Mouse (Mus musculus) embryonic facial prominence, embryonic 14.5 days (tissue): Measurements from ENCODE around the gene Prtn3. TPM values are rescaled to one million over a fixed set of nuclear protein-coding genes. Genes with fewer than 3 reads are reported as not detected.

Source experiments
- ATAC-seq: fragments of 200-750 bp; cut with Nextera tagmentation; 2 replicates; pipeline ENCODE4 v1.8.0; 2017; ENCODE audit warnings: low read depth, moderate number of reproducible peaks, moderate TSS enrichment
- DNase-seq: peaks from one replicate; pipeline ENCODE4 v3.0.0-alpha.2; 2015; ENCODE audit warnings: low spot score
- H3K27ac ChIP-seq: fragments of 300-500 bp; sonication (generic); replicated peaks from 2 replicates; pipeline ENCODE4 v1.5.1; 2014; ENCODE audit warnings: low read depth, mild to moderate bottlenecking, low read length, moderate library complexity
- H3K27me3 ChIP-seq: fragments of 300-500 bp; sonication (generic); replicated peaks from 2 replicates; pipeline ENCODE4 v1.6.1; 2014; ENCODE audit warnings: low read length; ENCODE audit not compliant: control insufficient read depth, insufficient read depth
- H3K36me3 ChIP-seq: fragments of 300-500 bp; sonication (generic); 2 replicates; pipeline ENCODE4 v1.6.1; 2014; ENCODE audit warnings: low read length, mixed read lengths; ENCODE audit not compliant: control insufficient read depth, insufficient read depth
- H3K4me1 ChIP-seq: fragments of 300-500 bp; sonication (generic); 2 replicates; pipeline ENCODE4 v1.6.1; 2014; ENCODE audit warnings: antibody characterized with exemption, low read length; ENCODE audit not compliant: control insufficient read depth, insufficient read depth
- H3K4me2 ChIP-seq: fragments of 300-500 bp; sonication (generic); 2 replicates; pipeline ENCODE4 v1.6.1; 2014; ENCODE audit warnings: low read depth, mild to moderate bottlenecking, low read length, moderate library complexity, mixed read lengths
- H3K4me3 ChIP-seq: fragments of 300-500 bp; sonication (generic); 2 replicates; pipeline ENCODE4 v1.5.1; 2014; ENCODE audit warnings: low read depth, mild to moderate bottlenecking, low read length
- H3K9ac ChIP-seq: fragments of 300-500 bp; sonication (generic); 2 replicates; pipeline ENCODE4 v1.6.1; 2014; ENCODE audit warnings: low read depth, mild to moderate bottlenecking, low read length, moderate library complexity, mixed read lengths
- H3K9me3 ChIP-seq: fragments of 300-500 bp; sonication (generic); 2 replicates; pipeline ENCODE4 v1.6.1; 2016; ENCODE audit warnings: low read length; ENCODE audit not compliant: control insufficient read depth
- WGBS: fragments of 180-500 bp; shearing (Covaris S2); extraction: QIAGEN DNeasy Blood & Tissue Kit; methylation state at CpG from one replicate; pipeline ENCODE4 v1.1.7; 2014; 5-methylcytosine and 5-hydroxymethylcytosine counted together
- polyA plus RNA-seq: library from polyadenylated mRNA; unstranded; fragments of >200 nt; fragmentation: Nextera tagmentation; extraction: Ambion mirVana; gene quantifications from 2 replicates; pipeline ENCODE4 v1.2.1, GENCODE M21; 2014

The Prtn3 gene
- polyA plus RNA-seq, 1 experiment from 2014 or later = 4.1 TPM

DNA sequence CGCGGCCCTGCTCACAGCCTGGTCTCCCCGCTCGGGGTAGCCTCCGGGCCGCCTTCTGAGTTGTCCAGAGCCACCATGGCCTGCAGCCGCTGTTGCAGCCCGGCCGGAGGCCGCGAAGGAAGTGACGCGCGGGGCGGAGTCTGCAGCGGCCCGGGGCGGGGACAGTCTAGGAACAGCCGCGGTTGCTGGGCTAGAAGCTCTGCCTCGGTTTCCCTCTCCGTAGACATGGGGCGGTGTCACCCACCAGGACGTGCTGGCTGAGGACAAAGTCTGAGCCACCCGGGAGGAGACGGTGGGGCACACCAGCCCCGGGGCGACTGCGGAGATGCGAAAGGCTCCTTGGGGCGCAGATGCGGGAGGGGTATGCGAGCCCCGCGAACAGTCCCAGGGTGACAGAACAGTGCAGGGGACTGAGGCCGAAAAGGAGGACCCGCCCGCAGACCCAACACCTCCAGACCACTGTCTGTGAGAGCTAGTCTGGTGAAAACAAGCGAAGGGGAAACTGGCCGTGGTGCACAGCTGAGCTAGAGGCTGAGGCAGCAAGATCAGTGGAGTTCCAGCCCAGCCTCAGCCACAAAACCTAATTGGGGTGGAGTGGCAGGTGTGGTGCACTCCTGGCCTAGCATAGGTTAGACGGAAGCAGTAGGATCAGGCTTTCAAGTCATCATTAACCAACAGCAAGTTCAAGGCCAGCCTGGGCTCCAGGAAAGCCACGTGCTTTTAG, 42.7 kb downstream of the Prtn3 start, which contains the start of gene Kiss1r:
Kiss1r (plus strand) TSS at position 164 of the 724 bp plus-strand sequence.
- 3% methylated on average over 23 of the region's 42 CpGs for WGBS
- ATAC-seq (peak; percentile 89), DNase-seq (peak; percentile 85)
- H3K27me3 ChIP-seq = peaks cover 47% of the 10 kb centered on the region
- peaks cover 7% of the 10 kb centered on the region for H3K36me3 ChIP-seq
- H3K4me2 ChIP-seq = peak within 1 kb of the TSS; percentile 97
- peaks cover 21% of the 10 kb centered on the region for H3K4me1 ChIP-seq
- peak within 1 kb of the TSS; percentile 97 for H3K9ac ChIP-seq
- no peaks in the 10 kb centered on the region for H3K9me3 ChIP-seq
- peak within 1 kb of the TSS; percentile 82 for H3K4me3 ChIP-seq
- H3K27ac ChIP-seq = peak within 1 kb of the TSS; percentile 85

DNA sequence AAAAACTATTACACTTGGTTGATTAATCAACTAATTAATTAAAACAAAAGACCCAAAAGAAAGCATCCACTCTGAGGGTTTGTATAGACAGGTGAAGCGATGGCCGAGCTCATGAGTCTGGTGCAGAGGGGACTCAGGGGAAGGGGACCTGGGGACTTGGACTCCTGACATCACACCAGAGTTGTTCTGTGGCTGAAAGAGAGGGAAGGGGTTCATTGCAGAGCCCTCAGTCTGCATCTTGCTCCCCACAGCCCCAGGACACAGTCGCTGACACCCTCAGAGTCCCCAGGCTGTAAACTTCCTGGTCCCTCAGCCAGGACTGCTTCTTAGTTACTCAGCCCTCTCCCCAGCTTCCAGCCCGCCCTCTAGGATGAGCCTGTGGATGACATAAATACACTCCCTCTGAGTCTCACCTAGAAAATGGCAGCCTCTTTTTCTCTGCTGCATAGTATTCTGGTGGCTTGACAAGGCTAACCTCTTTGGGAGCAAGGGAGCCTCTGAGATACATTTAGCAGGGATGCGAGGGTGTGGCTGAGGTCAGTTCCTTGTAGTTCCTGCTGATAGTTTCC, 43.3 kb downstream of the Prtn3 start:
- DNase-seq = no peak
- Histone ChIP-seq H3K9me3 (no peaks in the 10 kb centered on the region), H3K4me3 (peak overlapping the region; percentile 82), H3K9ac (peak overlapping the region; percentile 97), H3K36me3 (peaks cover under 1% of the 10 kb centered on the region; the same call in 1 of the 2 replicates), H3K4me2 (peak overlapping the region; percentile 97), H3K27ac (no peak overlapping the region), H3K4me1 (peaks cover 21% of the 10 kb centered on the region), H3K27me3 (peaks cover 53% of the 10 kb centered on the region)
- ATAC-seq = no peak
- 68% methylated on average over 5 of the region's 5 CpGs for whole genome bisulfite sequencing

DNA sequence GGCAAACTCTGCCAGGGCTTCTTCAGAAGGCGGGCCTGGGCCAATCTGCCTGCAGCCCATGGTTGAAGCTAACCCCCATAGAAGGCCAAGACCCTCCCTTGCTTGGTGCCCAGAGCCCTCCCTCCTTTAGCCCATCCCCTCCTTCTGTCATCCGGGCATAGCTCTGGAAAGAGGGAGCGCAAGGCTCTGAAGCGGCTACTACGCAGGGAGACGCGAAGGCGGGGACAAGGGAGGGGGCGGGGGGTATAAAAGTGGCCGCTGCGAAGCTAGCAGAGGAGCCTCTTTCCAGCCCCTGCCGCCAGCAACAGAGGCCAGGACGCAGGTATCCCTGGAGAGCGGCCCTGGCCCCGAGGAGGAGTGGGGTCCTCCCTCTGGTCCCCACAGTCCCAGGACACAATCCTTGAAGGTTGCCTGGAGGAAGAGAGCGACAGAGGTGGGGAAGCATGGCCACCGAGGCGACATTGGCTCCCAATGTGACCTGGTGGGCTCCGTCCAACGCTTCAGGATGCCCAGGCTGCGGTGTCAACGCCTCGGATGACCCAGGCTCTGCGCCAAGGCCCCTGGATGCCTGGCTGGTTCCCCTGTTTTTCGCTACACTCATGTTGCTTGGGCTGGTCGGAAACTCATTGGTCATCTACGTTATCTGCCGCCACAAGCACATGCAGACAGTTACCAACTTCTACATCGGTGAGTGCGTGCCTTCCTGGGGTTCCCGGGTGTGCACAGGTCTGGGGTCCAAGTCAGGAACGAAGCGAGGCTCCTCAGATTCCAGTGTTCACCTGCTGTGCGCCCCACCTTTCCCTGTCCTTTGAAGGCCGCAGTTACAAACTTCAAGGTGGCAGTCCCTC, 44.2 kb downstream of the Prtn3 start:
- H3K27me3 ChIP-seq = peaks cover 60% of the 10 kb centered on the region
- 6% methylated on average over 32 of the region's 35 CpGs for WGBS
- peaks cover 21% of the 10 kb centered on the region for H3K4me1 ChIP-seq
- no peaks in the 10 kb centered on the region for H3K36me3 ChIP-seq
- H3K27ac ChIP-seq = no peak overlapping the region
- H3K4me3 ChIP-seq = peak overlapping the region; percentile 18
- H3K4me2 ChIP-seq = peak overlapping the region; percentile 40
- H3K9me3 ChIP-seq = no peaks in the 10 kb centered on the region
- DNase-seq = no peak
- ATAC-seq = no peak
- H3K9ac ChIP-seq = peak overlapping the region; percentile 45; the same call in 1 of the 2 replicates

DNA sequence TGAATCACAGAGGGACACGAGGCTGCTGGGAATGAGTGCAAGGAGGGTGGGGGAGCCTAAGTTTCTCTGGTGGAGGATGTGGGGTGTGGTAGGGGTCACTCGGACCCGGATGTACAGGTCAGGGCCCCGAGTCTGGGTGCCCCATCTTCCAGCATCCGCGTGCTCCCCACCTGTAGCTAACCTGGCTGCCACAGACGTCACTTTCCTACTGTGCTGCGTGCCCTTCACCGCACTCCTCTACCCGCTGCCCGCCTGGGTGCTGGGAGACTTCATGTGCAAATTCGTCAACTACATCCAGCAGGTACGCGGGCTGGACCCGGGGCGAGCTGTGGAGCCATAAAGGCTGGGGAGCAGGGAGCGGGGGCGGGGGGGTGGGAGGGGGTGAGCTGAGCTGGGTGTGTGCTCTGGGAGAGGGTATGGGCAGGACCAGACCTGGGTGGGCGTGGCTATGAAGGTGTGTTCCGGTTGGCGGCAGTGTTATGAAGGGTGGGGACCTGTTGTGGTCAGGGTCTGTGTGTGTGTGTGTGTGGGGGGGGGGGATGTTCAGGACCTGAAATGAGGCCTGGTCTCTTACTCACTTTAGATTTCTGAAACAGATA, 45.1 kb downstream of the Prtn3 start:
- WGBS = 7% methylated on average over 18 of the region's 21 CpGs
- Histone ChIP-seq H3K9me3 (no peaks in the 10 kb centered on the region), H3K9ac (peak overlapping the region; percentile 37; the same call in 1 of the 2 replicates), H3K27ac (no peak overlapping the region), H3K27me3 (peaks cover 60% of the 10 kb centered on the region), H3K4me3 (peak overlapping the region; percentile 17; the same call in 1 of the 2 replicates), H3K4me1 (peaks cover 21% of the 10 kb centered on the region), H3K4me2 (peak overlapping the region; percentile 34), H3K36me3 (no peaks in the 10 kb centered on the region)
- ATAC-seq = no peak
- no peak for DNase-seq

DNA sequence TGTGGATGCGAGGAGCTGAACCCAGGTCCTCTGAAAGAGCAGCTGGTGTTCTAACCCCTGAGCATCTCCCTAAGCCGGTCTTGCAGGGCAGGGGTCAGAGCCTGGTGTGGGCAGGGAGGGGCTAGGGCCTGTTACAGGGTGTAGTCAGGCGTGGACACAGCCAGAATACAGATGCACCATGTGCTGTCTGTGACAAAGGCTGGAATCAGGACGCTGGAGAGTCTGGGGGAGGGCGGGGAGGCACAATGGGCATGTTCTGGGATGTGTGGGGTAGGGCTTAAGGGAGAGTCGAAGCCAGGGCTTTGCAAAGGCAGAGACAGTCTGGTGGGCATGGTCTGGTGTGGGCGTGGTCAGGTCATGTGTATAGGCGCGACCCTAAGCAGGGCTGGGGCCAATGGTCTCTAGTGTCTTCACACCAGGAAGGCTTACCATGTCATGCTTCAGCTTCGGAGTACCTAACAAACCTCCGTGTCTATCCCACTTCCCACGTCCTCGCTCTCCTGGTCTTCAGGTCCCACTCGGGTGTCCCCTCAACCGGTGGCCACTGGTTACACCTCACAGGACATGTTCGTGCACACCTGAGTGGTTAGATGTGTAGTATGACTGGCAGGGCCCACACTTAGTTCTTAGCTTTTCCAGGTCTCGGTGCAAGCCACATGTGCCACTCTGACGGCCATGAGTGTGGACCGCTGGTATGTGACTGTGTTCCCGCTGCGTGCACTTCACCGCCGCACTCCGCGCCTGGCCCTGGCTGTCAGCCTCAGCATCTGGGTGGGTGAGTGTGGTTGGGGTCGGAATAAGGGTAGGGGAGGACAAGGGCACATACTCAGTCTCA, 46.0 kb downstream of the Prtn3 start:
- 22% methylated on average over 25 of the region's 26 CpGs for WGBS
- peaks cover 60% of the 10 kb centered on the region for H3K27me3 ChIP-seq
- no peak overlapping the region for H3K4me2 ChIP-seq
- no peaks in the 10 kb centered on the region for H3K36me3 ChIP-seq
- no peak overlapping the region for H3K9ac ChIP-seq
- H3K27ac ChIP-seq = no peak overlapping the region
- H3K9me3 ChIP-seq = no peaks in the 10 kb centered on the region
- DNase-seq (no peak), ATAC-seq (no peak)
- peaks cover 21% of the 10 kb centered on the region for H3K4me1 ChIP-seq
- H3K4me3 ChIP-seq = peak overlapping the region; percentile 32

DNA sequence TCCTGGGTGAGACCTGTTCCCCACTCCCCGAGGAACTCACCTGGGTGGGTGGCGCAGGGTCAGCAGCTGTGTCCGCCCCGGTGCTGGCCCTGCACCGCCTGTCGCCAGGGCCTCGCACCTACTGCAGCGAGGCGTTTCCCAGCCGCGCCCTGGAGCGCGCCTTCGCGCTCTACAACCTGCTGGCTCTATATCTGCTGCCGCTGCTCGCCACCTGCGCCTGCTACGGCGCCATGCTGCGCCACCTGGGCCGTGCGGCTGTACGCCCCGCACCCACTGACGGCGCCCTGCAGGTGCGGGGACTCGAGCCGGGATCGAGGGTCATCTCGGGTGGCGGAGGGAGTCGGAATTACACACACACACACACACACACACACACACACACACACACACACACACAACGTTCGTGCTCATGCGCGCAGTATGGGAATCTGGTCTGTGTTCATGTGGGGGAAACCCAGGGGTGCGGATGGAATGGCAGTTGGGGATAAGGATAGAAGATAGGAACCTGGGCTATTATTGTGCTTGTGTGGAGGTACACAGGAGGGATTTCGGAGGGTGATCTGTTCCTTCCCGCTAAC, 46.8 kb downstream of the Prtn3 start, which contains the start of gene R3hdm4:
R3hdm4 (minus strand) TSS at position 251 of the 578 bp plus-strand sequence.
- WGBS = 6% methylated on average over 14 of the region's 41 CpGs
- peaks cover 60% of the 10 kb centered on the region for H3K27me3 ChIP-seq
- H3K9me3 ChIP-seq = no peaks in the 10 kb centered on the region
- peaks cover 18% of the 10 kb centered on the region for H3K4me1 ChIP-seq
- ATAC-seq (no peak), DNase-seq (no peak)
- no peak within 1 kb of the TSS for H3K27ac ChIP-seq
- peak within 1 kb of the TSS; percentile 32 for H3K4me3 ChIP-seq
- H3K9ac ChIP-seq = no peak within 1 kb of the TSS; the same call in 1 of the 2 replicates
- H3K4me2 ChIP-seq = peak within 1 kb of the TSS; percentile 49
- no peaks in the 10 kb centered on the region for H3K36me3 ChIP-seq

DNA sequence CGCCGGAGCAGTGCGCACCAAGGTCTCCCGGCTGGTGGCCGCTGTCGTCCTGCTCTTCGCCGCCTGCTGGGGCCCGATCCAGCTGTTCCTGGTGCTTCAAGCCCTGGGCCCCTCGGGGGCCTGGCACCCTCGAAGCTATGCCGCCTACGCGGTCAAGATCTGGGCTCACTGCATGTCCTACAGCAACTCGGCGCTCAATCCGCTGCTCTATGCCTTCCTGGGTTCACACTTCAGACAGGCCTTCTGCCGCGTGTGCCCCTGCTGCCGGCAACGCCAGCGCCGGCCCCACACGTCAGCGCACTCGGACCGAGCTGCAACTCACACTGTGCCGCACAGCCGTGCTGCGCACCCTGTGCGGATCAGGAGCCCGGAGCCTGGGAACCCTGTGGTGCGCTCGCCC, 47.3 kb downstream of the Prtn3 start:
- Histone ChIP-seq H3K27me3 (peaks cover 60% of the 10 kb centered on the region), H3K4me2 (peak overlapping the region; percentile 49), H3K27ac (no peak overlapping the region), H3K9ac (no peak overlapping the region; the same call in 1 of the 2 replicates), H3K9me3 (no peaks in the 10 kb centered on the region), H3K36me3 (no peaks in the 10 kb centered on the region), H3K4me1 (peaks cover 18% of the 10 kb centered on the region), H3K4me3 (peak overlapping the region; percentile 32)
- DNase-seq = peak; percentile 27
- no peak for ATAC-seq
- 1% methylated on average over 21 of the region's 34 CpGs for WGBS
